Mouse (Mus musculus): ENCODE data around the gene Kif17.

The Kif17 gene

DNA sequence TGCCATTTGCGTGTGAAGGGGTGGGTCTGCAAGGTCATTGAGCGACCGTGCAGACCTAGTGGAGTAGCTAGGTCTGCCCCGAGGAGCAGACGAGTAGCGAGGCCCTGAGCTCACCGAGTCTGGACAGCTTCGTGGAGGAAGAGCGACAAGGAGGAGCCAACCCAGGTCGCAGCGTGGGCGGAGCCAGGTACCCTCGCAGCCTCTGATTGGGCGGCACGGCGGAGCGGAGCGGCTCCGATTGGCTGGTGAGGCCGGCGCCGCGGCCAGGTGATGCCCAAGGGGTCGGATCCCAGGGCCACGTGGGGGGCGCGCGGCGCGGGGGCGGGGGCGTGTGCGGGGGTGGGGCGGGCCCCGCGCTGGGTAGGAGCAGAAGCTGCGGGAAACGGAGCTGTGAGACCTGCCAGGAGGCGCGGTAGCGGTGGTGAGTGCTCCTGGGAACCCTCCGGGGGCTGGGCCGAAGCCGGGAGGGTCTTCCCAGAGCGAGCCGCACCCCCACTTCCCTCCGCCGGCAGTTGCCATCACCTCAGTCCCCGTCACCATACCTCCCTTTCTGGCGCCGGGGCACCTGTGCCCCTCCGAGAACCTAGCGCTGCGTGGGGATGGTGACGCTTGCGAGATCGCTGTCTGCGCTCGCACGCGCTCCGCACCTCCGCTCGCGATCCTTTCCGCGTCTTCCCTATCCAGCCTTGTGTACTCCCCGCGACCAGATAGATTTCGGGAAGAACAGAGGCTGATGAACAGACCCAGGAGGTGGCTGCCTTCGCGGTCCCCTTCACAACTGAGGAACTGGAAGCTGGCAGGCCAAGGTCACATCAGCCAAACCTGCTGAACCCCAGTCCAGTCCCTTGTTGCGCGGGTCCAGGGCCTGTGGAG, at the start of gene Kif17, which contains the start of gene Sh2d5:
TSS of gene Kif17 (plus strand) at position 348 of the 873 bp plus-strand sequence.
TSS of gene Sh2d5 (plus strand) at position 316 of the 873 bp plus-strand sequence.
- ATAC-seq (ENCODE audit: low TSS enrichment): peak; percentile 65

DNA sequence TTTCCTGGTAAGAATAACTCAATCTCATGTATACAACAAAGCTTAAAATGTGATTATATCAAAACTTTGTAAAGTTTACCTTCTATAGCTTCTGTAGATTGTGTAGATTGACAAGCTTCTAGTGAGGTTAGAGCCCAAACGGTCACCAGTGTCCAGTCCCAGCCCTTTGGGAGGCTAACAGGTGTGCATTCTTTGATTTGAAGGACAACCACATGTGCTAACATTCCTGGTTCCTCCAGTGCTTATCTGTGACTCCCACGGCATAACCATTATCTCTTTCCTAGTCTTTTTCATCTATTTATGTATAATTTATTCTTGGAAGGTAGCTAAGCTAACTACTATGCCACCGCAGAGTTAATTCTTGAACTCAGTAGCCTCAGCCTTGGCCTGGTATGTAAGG, 49.5 kb upstream of the Kif17 start:
- ATAC-seq (ENCODE audit: low TSS enrichment): no peak

DNA sequence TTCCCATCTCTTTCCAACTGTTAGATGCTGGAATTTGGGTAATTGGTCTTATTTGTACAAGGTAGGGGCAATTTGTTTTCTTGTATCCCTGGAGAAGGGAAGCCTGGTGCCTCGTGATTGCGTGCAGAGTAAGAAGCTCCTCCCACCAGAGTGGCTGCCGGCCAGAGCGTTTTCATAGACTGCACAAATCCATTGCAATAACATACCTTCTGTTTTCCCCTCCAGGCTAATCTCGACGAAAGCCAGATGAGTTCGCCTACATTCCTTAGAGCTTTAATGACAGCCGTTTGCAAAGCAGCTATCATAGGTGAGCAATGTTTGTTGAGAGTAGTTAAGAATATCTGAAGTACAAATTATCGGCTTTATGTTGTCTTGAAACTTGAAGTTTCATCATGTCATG, 48.5 kb upstream of the Kif17 start:
- ATAC-seq (ENCODE audit: low TSS enrichment): no peak

DNA sequence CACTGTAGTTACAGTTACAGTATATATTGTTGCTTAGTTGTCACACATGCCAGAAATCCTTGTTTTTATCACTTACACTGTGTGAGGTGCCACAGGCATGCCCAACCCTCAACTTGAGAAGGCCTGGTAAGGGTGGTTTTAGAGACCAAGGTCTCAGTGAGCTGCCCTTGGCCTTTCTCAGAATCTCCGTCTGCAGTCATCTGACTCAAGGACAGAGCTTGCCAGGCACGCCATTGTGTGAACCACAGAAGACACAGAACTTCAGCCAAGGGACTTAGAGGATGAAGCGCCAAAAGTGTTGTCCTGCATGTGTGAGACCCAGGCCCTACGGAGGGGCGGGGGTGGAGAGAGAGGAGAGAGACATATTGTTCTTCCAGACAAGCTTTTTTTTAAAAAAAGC, 40.1 kb upstream of the Kif17 start:
- no peak for ATAC-seq (ENCODE audit: low TSS enrichment)

DNA sequence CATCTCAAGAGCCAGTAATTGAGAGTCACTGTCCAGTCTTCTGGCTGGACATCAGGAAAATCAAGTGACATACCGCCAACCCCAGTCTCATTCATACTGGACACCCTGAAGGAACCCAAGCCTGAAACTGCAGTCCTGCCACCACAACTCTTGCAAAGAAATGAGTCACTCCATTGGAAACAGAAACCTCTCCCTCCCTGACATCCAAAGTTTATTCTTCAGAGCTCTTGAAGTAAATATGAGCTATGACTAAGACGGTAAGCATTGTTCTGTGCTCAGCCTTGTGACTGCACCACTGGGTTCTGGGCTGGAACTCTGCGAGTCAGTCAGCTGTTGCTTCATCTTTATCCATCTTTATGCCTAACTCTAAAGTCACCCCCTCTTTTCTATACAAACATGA, 36.4 kb upstream of the Kif17 start:
- ATAC-seq (ENCODE audit: low TSS enrichment): no peak

DNA sequence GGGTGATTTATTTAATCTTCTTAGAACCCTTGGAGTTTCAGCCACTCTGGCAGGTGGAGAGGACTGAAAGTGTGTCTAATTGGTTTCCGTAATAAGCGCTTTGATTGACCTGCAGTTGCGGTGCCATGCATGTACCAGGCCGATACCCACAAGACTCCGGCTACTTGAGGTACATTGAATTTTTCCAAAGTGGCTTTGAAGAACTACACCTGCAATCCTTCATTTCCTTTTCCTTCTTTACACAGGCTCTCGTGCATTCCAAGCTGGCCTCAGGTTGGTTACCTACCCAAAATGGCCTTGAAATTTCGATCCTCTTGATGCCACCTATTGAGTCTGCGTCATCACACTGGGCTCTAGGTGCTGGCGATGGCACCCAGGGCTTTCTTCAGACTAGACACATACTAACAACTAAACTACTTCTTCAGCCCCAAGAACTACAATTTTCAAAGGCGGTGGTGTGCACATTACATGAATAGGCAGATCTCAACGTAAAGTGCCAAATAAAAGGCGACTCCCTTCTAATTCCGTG, 34.5 kb upstream of the Kif17 start:
- peak; percentile 4; the same call in 1 of the 2 replicates for ATAC-seq (ENCODE audit: low TSS enrichment)

DNA sequence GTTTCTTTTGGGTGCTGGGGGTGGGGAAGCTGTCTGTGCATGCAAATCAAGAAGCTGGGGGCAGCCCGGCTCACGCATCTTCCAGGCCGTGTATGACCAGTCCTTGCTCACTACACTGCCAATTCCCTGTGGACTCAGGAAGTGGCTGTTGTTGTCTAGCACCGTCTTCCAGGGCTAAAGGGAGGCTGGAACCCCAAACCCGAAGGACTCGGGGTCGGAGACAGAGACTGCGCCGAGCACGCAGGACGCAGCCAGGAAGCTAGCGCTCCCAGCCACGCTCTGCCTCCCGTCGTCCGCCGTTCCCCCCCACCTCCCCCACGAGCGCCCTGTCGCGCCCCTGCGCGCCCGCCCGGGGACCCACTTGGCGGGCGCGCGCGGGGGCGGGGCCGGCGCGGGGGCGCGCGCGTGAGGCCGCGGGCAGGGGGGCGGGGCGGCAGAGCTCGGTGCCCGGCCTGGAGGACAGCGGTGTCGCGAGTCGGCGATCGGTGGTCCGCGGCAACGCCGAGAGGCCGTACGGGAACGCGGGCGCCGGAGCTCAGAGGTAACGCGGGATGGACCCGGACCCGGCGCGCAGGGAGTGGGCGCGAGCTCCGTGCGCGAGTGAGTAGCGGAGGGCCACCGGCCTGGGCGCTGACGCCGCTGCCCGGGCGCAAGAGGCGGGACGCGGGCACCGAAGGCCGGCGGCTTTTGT, 33.9 kb upstream of the Kif17 start, which contains the start of gene Hp1bp3:
TSS of gene Hp1bp3 (plus strand) at position 97 of the 691 bp plus-strand sequence.
- peak; percentile 51 for ATAC-seq (ENCODE audit: low TSS enrichment)

DNA sequence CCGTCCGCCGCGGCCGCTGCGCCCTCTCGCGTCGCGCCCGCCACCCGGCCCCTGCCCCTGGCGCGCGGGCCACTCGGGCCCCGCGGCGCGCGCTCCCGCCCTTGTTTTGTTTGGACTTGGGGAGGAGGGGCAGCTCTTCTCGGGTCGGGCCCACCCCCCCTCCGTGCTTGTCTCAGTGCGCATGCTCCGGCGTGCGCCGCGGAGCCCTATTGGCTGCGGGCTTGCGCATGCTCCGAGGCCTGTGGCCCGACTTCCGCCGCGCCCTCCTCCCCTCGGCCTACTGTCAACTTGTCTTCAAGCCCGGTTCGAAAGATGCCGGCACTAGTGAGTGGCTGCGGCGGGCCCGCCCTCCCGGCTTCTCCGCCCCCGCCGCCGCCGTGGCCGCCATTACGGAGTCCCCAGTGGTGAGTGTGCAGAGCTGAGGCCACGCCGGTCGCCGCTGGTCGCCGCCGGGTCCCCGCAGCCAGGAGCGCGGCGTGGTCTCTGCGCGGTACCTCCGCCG, 33.3 kb upstream of the Kif17 start:
- peak; percentile 90 for ATAC-seq (ENCODE audit: low TSS enrichment)

DNA sequence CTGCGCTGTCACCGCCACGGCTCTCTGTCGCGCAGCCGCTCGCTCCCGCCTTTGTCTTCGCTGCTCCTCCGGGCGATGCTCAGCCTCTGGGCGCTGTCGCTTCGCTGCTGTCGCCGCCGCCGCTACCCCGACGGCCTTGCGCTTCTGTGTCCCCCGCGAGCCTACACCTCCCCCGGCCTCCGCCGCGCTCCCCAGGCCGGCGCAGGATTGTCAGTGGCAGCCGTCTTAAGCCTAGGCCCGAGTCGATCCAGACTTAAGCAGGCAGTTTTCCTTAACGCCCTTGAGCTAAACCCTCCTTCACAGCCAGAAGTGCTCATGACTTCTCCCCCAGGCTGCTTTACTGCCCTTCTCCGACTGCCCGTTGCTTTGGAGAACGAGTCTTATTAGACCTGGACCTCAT, 32.8 kb upstream of the Kif17 start:
- ATAC-seq (ENCODE audit: low TSS enrichment): peak; percentile 13; the same call in 1 of the 2 replicates

DNA sequence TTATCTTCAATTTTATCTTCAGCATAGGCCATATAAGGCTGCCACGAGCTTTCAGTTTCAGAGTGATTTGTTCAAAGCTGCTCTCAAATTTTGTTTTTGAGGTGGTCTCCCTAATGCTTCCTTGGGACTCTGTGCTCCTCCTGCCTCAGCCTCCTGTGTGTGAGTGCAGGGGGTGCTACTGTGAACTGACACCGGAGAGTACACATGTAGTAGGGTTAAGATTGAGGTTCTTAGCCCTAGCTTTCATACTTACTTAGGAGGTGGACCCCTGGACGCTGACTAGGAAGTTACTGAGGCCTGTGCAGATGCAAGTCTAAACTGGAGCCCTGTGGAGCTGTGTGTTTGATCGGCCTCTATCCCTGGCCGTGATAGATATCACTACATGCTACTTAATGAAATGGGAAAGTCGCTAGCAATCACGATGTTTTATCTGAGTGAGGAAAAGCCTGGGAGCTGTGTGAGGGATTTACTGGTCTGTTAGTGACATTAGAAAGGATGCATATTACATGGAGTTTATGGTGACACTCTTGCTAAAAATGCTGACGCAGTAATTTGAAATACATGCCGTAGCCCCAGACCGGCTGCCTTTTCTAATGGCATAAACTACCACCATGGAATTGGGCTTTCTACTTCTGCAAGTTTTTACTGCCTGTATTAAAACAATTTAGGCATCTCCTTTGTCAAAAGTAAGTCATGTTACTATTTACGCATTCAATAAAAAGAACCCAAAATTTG, 32.1 kb upstream of the Kif17 start:
- ATAC-seq (ENCODE audit: low TSS enrichment): no peak

DNA sequence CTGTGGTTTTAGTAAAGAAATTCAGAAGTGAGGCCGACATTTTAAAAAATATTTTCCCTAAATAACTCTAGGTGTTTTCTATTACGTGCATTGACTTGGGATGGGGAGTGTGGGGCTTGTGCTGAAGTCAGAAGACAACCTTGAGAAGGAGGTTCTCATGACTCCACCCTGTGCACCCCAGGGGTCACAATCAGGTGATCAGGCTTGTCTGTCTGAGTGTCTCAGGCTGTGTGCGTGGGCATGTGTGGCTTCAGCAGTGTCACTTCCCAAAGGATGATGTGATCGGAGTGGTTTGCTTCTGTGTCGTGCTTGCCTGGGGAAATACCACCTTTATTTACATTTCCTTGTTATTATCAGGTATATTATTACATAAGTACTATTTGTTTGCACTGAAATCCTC, 30.9 kb upstream of the Kif17 start:
- ATAC-seq (ENCODE audit: low TSS enrichment): no peak

DNA sequence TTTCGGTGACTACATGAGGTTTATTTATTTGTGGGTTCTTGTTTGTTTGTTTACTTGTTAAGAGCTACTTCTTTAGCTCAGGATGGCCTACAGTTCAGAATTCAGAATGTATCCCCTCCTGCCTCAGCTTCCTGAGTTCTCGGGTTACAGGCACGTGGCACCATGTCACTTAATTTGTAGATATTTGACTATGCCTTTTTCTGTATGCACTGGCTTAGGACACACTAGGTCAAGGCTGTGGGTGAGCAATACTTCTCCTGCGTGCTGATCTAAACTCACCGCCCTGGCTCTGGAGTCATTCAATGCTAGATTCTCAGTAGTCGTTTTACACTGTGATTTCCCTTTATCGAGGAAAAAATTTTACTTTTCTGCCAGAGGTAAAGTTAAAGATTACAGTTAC, 29.5 kb upstream of the Kif17 start:
- no peak for ATAC-seq (ENCODE audit: low TSS enrichment)

DNA sequence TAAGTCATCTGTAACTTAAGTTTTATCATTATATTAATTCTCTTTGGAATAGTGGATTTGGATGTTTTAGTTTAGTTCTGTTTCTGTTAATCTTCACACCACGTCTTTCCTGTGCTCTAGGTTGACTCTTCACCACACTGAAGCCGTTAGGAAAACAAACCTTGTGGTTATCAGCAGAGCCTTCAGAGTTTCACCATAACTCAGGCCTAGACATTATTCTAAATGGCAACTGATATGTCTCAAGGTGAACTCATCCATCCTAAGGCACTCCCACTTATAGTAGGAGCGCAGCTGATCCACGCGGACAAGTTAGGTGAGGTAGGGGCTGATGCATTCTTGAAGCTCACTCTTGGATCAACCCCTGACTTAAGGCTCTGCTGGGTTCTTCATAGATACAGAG, 28.8 kb upstream of the Kif17 start:
- no peak for ATAC-seq (ENCODE audit: low TSS enrichment)

DNA sequence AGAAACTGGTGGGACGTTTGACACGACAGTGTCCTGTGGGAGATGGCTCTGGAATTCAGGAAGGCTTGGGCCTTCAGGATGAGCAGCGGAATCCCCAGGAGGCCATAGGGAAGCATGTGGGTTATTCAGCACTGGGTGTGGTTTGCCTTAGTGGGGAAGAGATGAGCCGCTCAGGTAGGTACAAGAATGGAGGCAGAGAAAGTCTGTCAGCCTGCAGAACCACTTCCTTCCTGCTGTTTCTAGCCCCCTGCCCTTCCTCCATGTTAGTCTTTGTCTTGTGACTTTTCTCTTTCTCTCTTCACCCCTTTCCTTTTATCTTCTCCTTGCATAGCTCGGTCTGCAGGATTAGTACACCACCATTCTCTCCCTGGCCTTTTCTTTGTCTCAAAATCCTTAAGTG, 27.8 kb upstream of the Kif17 start:
- no peak for ATAC-seq (ENCODE audit: low TSS enrichment)

DNA sequence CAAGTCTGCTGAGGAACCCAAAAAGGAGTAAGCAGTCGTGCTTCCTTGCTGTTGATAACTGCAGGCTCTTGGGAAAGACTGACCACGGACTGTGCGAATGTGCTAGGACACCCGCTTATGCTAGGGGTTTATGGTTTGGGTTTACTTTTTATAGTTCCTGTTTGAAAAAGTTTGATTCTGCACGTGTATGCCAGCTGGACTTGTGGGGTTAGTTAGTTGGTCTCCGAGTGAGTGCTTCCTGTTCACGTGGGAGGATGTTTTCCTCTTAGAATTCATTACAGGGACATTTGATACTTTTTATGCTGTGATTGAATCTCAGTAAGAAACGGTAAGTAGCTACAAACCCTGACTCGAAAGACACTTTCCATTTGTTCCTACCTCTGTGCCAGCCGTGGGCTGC, 26.6 kb upstream of the Kif17 start:
- no peak for ATAC-seq (ENCODE audit: low TSS enrichment)

DNA sequence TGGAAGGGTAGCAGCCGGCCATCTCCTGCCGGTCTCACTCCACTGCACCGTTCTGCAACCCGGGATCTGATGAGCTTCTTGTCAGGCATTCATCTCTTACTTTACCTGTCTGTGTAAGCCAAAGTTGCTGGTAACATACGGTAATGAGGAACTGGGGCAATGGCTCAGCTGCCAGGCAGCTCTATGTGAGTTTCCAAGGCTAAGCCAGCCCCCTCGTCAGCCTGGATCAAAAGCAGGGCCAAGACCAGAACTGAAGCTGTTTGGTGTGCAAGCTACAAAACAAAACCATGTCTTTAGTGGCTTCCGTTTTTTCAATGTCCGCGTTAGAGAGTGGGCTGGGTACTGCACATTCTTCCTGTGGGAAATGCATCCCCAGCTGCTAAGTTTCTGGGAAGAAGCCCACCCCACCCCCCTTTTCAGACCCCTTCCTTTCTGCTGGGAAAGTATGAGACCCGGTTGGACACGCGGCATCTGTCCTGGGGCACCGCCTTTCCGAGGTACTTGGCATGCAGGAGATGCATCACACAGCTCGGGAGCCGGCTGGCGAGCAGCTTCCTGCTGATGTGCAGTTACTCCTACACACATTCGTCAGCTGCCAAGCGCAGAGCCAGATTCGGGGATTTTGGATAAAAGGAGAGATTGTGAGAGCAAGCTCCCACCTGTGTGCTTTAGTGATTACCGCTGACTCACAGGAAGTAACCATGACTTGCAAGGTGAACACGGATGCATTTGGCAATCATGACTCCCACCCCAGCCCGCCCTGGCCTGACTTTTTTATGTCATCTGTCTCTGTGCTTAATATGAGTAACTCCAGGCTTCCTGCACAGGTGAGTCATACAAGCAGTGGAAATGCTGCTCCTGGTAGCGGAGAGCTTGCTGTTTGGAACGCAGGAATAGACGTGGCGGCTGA, 3.2 kb upstream of the Kif17 start:
- ATAC-seq (ENCODE audit: low TSS enrichment): peak; percentile 56

DNA sequence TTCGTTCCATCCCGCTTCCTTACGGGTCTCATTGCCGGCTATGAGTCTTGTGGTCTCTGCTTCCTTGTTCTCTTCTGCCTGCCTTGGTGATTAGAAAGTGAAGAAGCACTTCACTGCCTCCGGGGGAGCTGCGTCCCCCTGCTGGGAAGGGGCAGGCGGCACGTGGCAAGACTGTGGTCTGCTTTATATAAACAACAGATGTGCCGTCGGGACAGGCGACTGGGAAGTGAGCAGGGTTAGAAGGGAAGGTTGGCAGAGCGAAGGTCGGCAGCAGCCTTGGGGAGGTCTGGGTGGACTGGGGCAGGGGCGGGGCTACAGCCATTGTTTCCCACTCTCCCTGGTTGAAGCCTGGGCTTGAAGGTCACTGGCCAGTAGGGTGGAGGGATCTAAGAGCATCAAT, 1.6 kb downstream of the Kif17 start:
- ATAC-seq (ENCODE audit: low TSS enrichment): no peak

DNA sequence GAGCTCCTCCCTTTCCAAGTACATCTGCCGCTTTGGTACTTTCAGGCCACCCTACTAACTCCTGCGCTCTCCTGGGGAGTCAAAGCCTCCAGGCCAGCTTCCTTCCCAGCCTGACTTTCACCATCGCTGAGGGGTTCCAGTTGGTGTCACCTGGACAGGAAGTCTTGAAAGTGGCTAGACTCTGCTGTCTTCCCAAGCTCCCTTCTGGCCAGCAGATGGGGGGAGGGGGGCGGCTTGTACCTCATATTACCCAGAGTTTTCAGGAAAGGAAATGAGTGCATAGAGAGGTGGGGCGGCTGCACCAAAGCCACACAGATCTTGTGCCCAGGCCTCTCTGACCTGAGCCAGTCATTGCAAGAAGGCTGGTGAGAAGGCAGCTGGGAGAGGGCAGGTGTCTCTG, 2.0 kb downstream of the Kif17 start:
- no peak for ATAC-seq (ENCODE audit: low TSS enrichment)

DNA sequence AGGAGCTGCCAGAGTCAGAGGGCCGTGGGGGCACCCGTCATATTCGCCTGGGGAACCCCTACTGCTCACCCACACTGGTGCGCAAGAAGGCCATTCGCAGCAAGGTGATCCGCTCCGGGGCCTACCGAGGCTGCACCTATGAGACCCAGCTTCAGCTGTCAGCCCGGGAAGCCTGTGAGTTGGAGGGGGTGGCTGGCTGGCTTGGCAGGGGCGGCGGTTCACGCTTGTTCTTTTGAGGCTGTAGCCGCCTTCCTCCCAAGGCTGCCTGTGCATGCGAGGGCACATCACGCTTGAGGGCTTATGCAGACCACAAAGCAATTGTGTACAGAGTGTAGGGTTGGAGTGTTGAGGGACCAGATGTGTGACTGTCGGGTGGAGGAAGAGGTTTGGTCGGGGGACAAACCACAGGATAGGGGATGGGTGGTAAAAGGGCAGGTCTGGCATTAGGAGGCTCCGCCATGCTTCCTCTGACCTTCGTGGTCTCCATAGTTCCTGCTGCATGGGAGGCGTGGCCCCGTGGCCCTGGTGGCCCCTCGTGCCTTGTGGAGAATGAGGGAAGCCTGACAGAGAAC, 7.0 kb downstream of the Kif17 start:
- ATAC-seq (ENCODE audit: low TSS enrichment): no peak

DNA sequence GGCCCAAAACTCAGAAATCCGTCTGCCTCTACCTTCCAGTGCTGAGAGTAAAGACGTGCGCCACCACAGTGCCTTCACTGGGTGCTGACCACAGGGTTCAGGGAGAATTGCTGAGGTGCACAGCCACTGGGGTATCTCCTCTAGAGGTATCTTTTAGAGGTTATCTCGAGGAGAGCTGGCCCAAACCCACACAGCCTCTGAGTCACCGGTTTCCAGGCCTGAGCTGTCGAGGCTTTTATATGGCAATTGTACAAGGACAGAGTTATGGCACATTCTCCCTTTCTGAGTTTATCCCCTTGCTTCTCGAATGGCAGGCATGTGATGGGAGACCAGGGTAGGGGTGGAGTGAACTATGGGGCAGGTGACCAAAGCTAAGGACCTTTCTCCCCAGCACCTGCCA, 8.4 kb downstream of the Kif17 start:
- ATAC-seq (ENCODE audit: low TSS enrichment): no peak

Measured in frontal cortex, adult (tissue).